Mouse (Mus musculus) neural tube, embryonic 13.5 days (tissue): ENCODE measurements at regions not wholly inside any gene's neighbourhood (a gene's known extent, or its start where the extent isn't known, plus 50 kb on each side); places are given as distances from the start of the nearest gene placed in this dataset.
"Not testable (repeated sequence)": the region's sequence is repeated elsewhere in the genome, so short reads cannot be mapped to it uniquely, and the experiment has no call there.

Experiments
- ATAC-seq: fragments of 200-750 bp; cut with Nextera tagmentation; 2 replicates; pipeline ENCODE4 v1.8.0; 2017; ENCODE audit warnings: low read depth, mild to moderate bottlenecking, moderate TSS enrichment, moderate library complexity
- H3K27ac ChIP-seq: fragments of 300-500 bp; sonication (generic); replicated peaks from 2 replicates; pipeline ENCODE4 v1.5.1; 2015; ENCODE audit warnings: moderate library complexity, mild to moderate bottlenecking, inconsistent platforms
- H3K27me3 ChIP-seq: fragments of 300-500 bp; sonication (generic); 2 replicates; pipeline ENCODE4 v1.6.1; 2015; ENCODE audit warnings: mild to moderate bottlenecking, inconsistent platforms
- H3K36me3 ChIP-seq: fragments of 300-500 bp; sonication (generic); 2 replicates; pipeline ENCODE4 v1.6.1; 2015; ENCODE audit warnings: mild to moderate bottlenecking, inconsistent platforms
- H3K4me1 ChIP-seq: fragments of 300-500 bp; sonication (generic); replicated peaks from 2 replicates; pipeline ENCODE4 v1.6.1; 2015; ENCODE audit warnings: inconsistent platforms
- H3K4me2 ChIP-seq: fragments of 300-500 bp; sonication (generic); 2 replicates; pipeline ENCODE4 v1.6.1; 2015; ENCODE audit warnings: inconsistent platforms, mild to moderate bottlenecking, moderate library complexity
- H3K4me3 ChIP-seq: fragments of 300-500 bp; sonication (generic); 2 replicates; pipeline ENCODE4 v1.5.1; 2015; ENCODE audit warnings: mild to moderate bottlenecking, inconsistent platforms
- H3K9ac ChIP-seq: fragments of 300-500 bp; sonication (generic); 2 replicates; pipeline ENCODE4 v1.6.1; 2015; ENCODE audit warnings: moderate library complexity, mild to moderate bottlenecking, inconsistent platforms
- H3K9me3 ChIP-seq: fragments of 300-500 bp; sonication (generic); 2 replicates; pipeline ENCODE4 v1.6.1; 2016; ENCODE audit warnings: inconsistent platforms
- WGBS: fragments of 180-500 bp; shearing (Covaris S2); methylation state at CpG from one replicate; pipeline ENCODE4 v1.1.7; 2015; 5-methylcytosine and 5-hydroxymethylcytosine counted together

GRCm38 (mm10) chr13:97358781-97359305, 117.9 kb downstream of the Enc1 start:
- Histone ChIP-seq H3K36me3 (no peaks in the 10 kb centered on the region), H3K4me1 (peaks cover 19% of the 10 kb centered on the region), H3K9ac (no peak overlapping the region), H3K9me3 (no peaks in the 10 kb centered on the region), H3K4me2 (no peak overlapping the region), H3K27me3 (no peaks in the 10 kb centered on the region), H3K27ac (no peak overlapping the region), H3K4me3 (no peak overlapping the region)
- 91% methylated on average over 8 of the region's 8 CpGs for WGBS
- ATAC-seq: no peak

- Histone ChIP-seq H3K27me3 (no peaks in the 10 kb centered on the region), H3K27ac (no peak overlapping the region), H3K36me3 (no peaks in the 10 kb centered on the region), H3K4me1 (peaks cover 19% of the 10 kb centered on the region), H3K4me3 (no peak overlapping the region), H3K9ac (no peak overlapping the region), H3K4me2 (no peak overlapping the region), H3K9me3 (no peaks in the 10 kb centered on the region)
- WGBS: 71% methylated on average over 6 of the region's 6 CpGs
- no peak for ATAC-seq
Measured at GRCm38 (mm10) chr13:97358261-97358660, 117.4 kb downstream of the Enc1 start.

- H3K4me1 ChIP-seq: peaks cover 19% of the 10 kb centered on the region
- H3K9ac ChIP-seq: no peak overlapping the region
- 0 out of 2 replicates have a peak, but pooled peaks have one; percentile 56 for ATAC-seq
- 59% methylated on average over 13 of the region's 13 CpGs for WGBS
- no peak overlapping the region for H3K4me2 ChIP-seq
- no peaks in the 10 kb centered on the region for H3K27me3 ChIP-seq
- no peak overlapping the region for H3K27ac ChIP-seq
- H3K9me3 ChIP-seq: no peaks in the 10 kb centered on the region
- H3K4me3 ChIP-seq: no peak overlapping the region
- H3K36me3 ChIP-seq: no peaks in the 10 kb centered on the region
Measured at GRCm38 (mm10) chr13:97356923-97357807, 116.3 kb downstream of the Enc1 start.

DNA sequence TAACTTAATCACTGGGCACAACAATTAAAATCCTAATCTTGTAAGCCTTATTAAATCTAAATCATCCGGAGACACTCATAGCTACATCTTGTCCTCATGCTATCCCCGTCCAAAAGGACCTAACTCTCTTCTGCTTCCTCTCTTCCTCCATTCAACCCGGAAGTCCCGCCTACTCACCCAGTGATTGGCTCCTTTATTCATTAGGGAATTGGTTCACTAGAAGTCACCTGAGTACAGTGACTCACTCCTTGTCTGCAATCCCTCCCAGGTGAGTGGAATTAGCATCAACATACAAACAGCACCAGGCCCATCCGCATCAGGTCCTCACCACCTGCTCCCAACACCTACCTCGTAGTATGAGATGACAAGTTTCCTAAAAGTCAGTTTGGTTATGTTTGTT, 114.5 kb downstream of the Enc1 start:
- WGBS: 92% methylated on average over 6 of the region's 6 CpGs
- H3K4me1 ChIP-seq: peaks cover 19% of the 10 kb centered on the region
- not testable (repeated sequence) for H3K9ac ChIP-seq, H3K4me3 ChIP-seq, ATAC-seq, H3K27me3 ChIP-seq, H3K4me2 ChIP-seq, H3K9me3 ChIP-seq, H3K27ac ChIP-seq, H3K36me3 ChIP-seq

GRCm38 (mm10) chr13:97347696-97348095, 106.8 kb downstream of the Enc1 start:
- Histone ChIP-seq H3K9me3 (no peaks in the 10 kb centered on the region), H3K9ac (no peak overlapping the region), H3K36me3 (no peaks in the 10 kb centered on the region), H3K27me3 (no peaks in the 10 kb centered on the region), H3K4me2 (no peak overlapping the region), H3K4me3 (no peak overlapping the region), H3K27ac (no peak overlapping the region), H3K4me1 (no peaks in the 10 kb centered on the region)
- 85% methylated on average over 7 of the region's 7 CpGs for WGBS
- ATAC-seq: no peak

DNA sequence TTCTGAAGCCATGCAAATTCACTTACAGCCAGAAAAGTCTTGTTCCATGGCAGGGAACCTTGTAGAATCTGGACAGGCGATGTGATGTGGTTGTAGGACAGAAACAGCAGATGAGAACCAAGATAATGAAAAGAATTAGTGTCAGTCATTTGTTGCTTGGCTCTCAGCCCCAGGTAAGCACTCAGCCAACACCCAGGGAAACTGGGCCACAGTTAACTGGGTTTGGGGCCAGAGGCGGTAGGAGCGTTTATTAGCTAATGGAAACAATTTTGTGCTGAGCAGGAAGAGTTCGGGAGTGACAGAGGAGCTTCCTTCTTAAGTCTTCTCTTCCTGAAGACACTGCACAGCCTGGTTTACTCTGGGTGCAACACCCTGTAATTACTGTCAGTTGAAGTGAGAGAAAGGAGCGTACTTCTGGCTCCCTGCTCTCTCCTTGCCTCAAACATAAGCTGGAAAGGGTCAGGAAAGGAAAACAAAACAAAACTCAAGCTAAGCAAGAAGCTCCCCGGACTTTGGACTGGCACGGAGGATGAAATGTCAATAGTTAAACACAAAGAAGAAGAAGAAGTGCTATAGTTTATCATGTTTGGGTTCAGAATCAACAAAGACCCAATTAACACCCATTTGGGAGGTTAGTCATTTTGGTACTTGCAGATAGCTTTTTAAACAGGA, 100.4 kb downstream of the Enc1 start:
- Histone ChIP-seq H3K27me3 (no peaks in the 10 kb centered on the region), H3K9ac (no peak overlapping the region), H3K4me3 (no peak overlapping the region), H3K4me2 (no peak overlapping the region), H3K9me3 (no peaks in the 10 kb centered on the region), H3K4me1 (peaks cover 16% of the 10 kb centered on the region), H3K36me3 (no peaks in the 10 kb centered on the region), H3K27ac (no peak overlapping the region)
- no peak for ATAC-seq
- 75% methylated on average over 7 of the region's 7 CpGs for WGBS

DNA sequence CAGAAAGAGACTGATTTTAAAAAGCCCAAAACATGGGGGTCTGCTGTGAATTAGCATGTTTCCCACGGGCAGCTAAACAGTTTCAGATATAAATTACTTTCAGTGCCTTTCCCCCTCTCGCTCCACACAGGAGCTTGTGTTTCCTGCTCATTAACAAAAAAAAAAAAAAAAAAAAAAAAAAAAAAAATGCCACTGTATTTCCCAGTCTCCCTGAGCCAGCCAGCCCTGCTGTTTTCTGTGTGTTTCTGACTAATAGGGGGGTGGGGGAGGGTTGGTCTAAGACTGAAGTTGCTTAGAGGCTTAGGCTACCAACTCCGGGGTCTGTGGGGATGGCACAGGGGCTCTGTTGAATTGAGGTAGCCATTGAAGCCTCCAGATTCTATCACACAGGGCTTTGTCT, 97.0 kb downstream of the Enc1 start:
- no peak overlapping the region for H3K4me3 ChIP-seq
- peak overlapping the region; percentile 5; the same call in 1 of the 2 replicates for H3K27ac ChIP-seq
- no peak overlapping the region for H3K4me2 ChIP-seq
- peaks cover 16% of the 10 kb centered on the region for H3K4me1 ChIP-seq
- no peak overlapping the region for H3K9ac ChIP-seq
- H3K27me3 ChIP-seq: no peaks in the 10 kb centered on the region
- no peaks in the 10 kb centered on the region for H3K36me3 ChIP-seq
- 12% methylated on average over 3 of the region's 3 CpGs for WGBS
- H3K9me3 ChIP-seq: no peaks in the 10 kb centered on the region
- ATAC-seq: peak; percentile 82

DNA sequence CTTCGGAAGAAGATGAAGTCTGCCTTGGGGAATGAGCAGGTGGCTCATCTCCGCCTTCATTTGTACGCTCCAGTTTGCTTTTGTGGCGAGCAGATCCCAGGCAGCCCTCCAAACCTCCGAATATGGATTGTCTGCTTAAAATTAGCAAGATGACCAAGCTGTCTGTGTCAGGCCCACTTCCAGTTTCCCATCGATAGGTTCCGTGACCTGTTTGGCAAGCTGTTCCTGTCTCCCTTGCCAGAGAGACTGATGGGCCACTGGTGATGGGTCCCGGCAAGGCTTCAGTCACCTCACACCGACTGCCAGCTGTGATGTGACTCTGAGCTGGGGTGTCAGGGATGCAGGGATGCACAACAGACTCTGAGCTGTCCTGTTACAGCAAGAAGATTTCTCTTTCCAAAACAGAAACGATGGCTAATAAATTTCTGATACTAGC, 96.4 kb downstream of the Enc1 start:
- ATAC-seq: 0 out of 2 replicates have a peak, but pooled peaks have one; percentile 75
- Histone ChIP-seq H3K4me3 (no peak overlapping the region), H3K9ac (no peak overlapping the region), H3K4me2 (no peak overlapping the region), H3K9me3 (no peaks in the 10 kb centered on the region), H3K4me1 (peaks cover 16% of the 10 kb centered on the region), H3K27me3 (no peaks in the 10 kb centered on the region), H3K27ac (peak overlapping the region; percentile 57), H3K36me3 (no peaks in the 10 kb centered on the region)
- WGBS: 40% methylated on average over 10 of the region's 10 CpGs

DNA sequence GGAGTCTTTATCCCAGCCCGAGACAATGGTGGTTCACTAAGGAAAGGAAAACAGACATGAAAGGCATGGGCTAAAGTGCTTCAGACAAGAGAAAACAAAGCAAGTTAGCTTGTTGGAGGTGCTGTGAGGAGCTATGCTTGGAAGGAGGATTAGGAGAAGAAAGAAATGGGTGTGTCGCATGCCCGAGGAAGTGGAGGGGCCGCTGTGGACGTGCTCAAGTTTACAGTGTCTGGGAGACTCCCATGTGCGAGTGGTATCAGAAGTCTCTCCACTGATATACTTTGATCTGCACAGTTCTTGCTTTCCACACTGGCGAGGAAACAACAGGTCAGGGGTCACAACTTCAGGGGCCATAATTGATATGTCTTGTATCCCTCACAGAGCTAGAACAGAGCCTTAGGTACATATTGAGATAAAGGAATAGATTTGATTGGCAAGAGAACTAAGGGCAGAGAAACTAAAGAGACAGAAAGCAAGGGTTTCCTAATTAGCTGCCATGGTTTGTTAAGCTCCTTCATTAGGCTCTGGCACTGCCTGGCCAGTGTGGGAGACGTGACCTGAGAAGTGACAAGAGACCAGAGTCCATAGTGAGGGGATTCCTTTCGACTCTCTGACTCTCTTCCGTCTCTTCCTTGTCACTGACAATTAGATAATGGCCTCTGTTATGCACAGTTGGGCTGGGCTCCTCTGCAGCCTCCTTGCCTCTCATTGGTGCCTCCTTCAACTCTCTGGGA, 93.1 kb downstream of the Enc1 start:
- H3K4me1 ChIP-seq: peaks cover 16% of the 10 kb centered on the region
- no peak overlapping the region for H3K4me3 ChIP-seq
- H3K27ac ChIP-seq: no peak overlapping the region
- H3K9ac ChIP-seq: no peak overlapping the region
- ATAC-seq: no peak
- no peaks in the 10 kb centered on the region for H3K9me3 ChIP-seq
- 24% methylated on average over 10 of the region's 10 CpGs for WGBS
- H3K4me2 ChIP-seq: no peak overlapping the region
- no peaks in the 10 kb centered on the region for H3K36me3 ChIP-seq
- H3K27me3 ChIP-seq: no peaks in the 10 kb centered on the region

- 90% methylated on average over 14 of the region's 14 CpGs for WGBS
- no peak overlapping the region for H3K9ac ChIP-seq
- no peaks in the 10 kb centered on the region for H3K36me3 ChIP-seq
- no peaks in the 10 kb centered on the region; the same call in 1 of the 2 replicates for H3K4me1 ChIP-seq
- H3K9me3 ChIP-seq: no peaks in the 10 kb centered on the region
- H3K27ac ChIP-seq: no peak overlapping the region
- no peak for ATAC-seq
- H3K4me3 ChIP-seq: no peak overlapping the region
- no peaks in the 10 kb centered on the region for H3K27me3 ChIP-seq
- H3K4me2 ChIP-seq: no peak overlapping the region
Measured at GRCm38 (mm10) chr13:97331072-97331471, 90.2 kb downstream of the Enc1 start.

DNA sequence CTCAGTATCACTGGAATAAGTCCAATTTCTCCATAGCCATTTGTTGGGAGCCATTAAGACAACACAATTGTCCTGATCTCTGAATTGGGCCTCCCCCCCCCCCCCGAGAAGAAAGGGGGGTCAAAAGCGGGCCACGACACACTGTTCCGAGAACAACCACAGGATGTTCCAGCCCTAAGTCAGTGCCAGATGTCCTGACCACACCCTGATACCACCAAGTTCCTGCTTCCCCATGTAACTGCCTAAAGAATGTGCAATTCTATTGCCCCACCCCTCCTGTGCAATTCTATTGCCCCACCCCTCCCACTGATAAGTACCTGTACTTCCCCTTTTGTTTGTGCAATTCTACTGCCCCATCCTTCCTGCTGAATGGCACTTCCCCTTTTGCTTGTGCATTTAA, 80.4 kb downstream of the Enc1 start:
- H3K27ac ChIP-seq, H3K27me3 ChIP-seq, H3K9ac ChIP-seq, H3K4me3 ChIP-seq, H3K4me2 ChIP-seq, H3K9me3 ChIP-seq, H3K36me3 ChIP-seq, ATAC-seq: not testable (repeated sequence)
- peaks cover 17% of the 10 kb centered on the region for H3K4me1 ChIP-seq
- 77% methylated on average over 4 of the region's 4 CpGs for WGBS

GRCm38 (mm10) chr13:97320756-97321155, 79.9 kb downstream of the Enc1 start:
- H3K27me3 ChIP-seq: no peaks in the 10 kb centered on the region
- H3K4me3 ChIP-seq: no peak overlapping the region
- H3K4me1 ChIP-seq: peaks cover 19% of the 10 kb centered on the region
- no peak for ATAC-seq
- no peak overlapping the region for H3K9ac ChIP-seq
- no peak overlapping the region for H3K27ac ChIP-seq
- H3K36me3 ChIP-seq: no peaks in the 10 kb centered on the region
- 30% methylated on average over 4 of the region's 4 CpGs for WGBS
- no peak overlapping the region for H3K4me2 ChIP-seq
- H3K9me3 ChIP-seq: no peaks in the 10 kb centered on the region
